Mouse (Mus musculus) gastrocnemius, postnatal 36 days (tissue): Measurements from ENCODE around the gene Gm3667. TPM values are rescaled to one million over a fixed set of nuclear protein-coding genes. Genes with fewer than 3 reads are reported as not detected.
"Not testable (repeated sequence)": the region's sequence is repeated elsewhere in the genome, so short reads cannot be mapped to it uniquely, and the experiment has no call there.

Experiments
- DNase-seq, 2 experiments: peaks; one replicate each; pipeline ENCODE4 v3.0.0; 2022
- intact Hi-C: fragments of 180-260 bp; cut with DNase I; formaldehyde crosslinking; loops from one replicate; pipeline ENCODE4 v1.15.1; 2025
- long read RNA-seq, 2 experiments: library from polyadenylated mRNA; stranded (forward); transcript quantifications; one replicate each; pipeline ENCODE4 v2.0.0; 2021
- total RNA-seq, 2 experiments: library from RNA; stranded (reverse); gene quantifications; 2 replicates each; pipeline ENCODE4 v1.2.3; 2021

Gm3667 gene
- total RNA-seq: under 1 TPM; 0.15 to 0.18 TPM
- long read RNA-seq, experiment 1: 0 reads
- long read RNA-seq, experiment 2: 0 reads

DNA sequence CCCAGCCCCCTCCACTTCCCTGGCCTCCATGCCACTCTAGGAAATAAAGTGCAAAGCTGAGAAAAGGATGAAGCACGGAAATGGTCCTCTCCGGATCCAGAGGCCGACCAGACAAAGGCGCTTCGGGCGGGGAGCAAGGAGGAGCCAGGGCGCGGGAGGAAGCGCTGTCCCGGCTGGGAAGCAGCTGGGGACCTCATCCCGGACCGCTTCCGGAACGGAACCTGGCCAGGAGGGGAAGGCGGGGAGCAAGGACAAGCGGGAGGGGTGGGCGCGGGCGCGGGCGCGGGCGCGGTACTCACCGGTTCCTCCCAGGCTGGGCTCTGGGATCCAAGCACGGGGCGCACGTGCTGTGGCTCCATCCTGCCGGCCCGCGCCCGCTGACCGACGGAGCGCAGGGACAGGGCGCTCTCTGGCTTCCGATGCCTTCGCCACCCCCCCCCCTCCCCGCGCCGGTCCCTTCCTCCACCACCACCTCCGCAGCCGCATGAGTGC is at the start of gene Gm3667:
Gene Gm3667, minus strand, starts transcription at position 442 of the 492 bp plus-strand sequence.
- DNase-seq, intact Hi-C loops: not testable (repeated sequence)

GRCm38 (mm10) chr14:6899881-6900280 is 10.1 kb upstream of the Gm3667 start:
- intact Hi-C loops: not testable (repeated sequence)
- peak in 1 of 2 experiments; percentile 4 for DNase-seq

- intact Hi-C loops: not testable (repeated sequence)
- DNase-seq: peak in 1 of 2 experiments; percentile 13
These were observed 951 bp downstream of the Gm3667 start for GRCm38 (mm10) chr14:6888811-6889210.

DNA sequence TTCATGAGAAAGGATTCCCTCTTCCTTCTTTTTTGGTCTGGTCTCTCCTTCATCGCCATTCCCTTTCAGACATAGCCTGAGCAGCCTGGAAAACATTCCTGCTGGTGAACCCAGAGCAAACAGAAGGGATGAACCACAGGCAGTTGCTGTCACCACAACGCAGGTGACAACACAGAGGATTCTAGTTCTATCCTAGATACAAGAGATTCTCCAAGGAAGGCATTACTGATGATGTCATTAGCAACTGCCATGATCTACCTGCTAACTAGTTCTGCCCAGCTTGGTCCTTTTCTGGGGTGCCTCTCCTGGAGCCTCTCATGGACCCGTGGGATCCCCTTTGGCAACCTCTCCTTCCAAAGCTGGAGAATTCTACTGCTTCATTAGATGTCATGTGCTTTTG is 49.6 kb downstream of the Gm3667 start, which contains the start of gene Gm3642:
Gene Gm3642, minus strand, starts transcription at position 101 of the 400 bp plus-strand sequence.
- intact Hi-C loops, DNase-seq: not testable (repeated sequence)

- DNase-seq, intact Hi-C loops: not testable (repeated sequence)
These were observed 66.5 kb downstream of the Gm3667 start for GRCm38 (mm10) chr14:6823297-6823696.

Other genes starting within 250 kb of the Gm3667 start
- not detected for gene Gm10251, start 205.8 kb downstream of the Gm3667 start, total RNA-seq
- not detected for gene Gm8050, start 169.7 kb downstream of the Gm3667 start, total RNA-seq
- under 1 TPM; 0.51 to 0.62 TPM for gene Gm3636, start 147.6 kb downstream of the Gm3667 start, total RNA-seq
- gene Gm8362, start 115.6 kb downstream of the Gm3667 start, total RNA-seq: not detected
- gene Gm3642, start 49.7 kb downstream of the Gm3667 start, total RNA-seq: not detected
- gene Gm6356, start 83.9 kb upstream of the Gm3667 start, total RNA-seq: not detected
- gene Gm10406, start 137.5 kb upstream of the Gm3667 start, total RNA-seq: not detected
- not detected for gene Gm3685, start 155.0 kb upstream of the Gm3667 start, total RNA-seq
- not detected for gene Gm3696, start 210.7 kb upstream of the Gm3667 start, total RNA-seq
- gene Gm6676, start 235.4 kb upstream of the Gm3667 start, total RNA-seq: not detected